Mouse (Mus musculus): ENCODE data around the gene Ifna2. TPM values are rescaled to one million over a fixed set of nuclear protein-coding genes. Genes with fewer than 3 reads are reported as not detected.

Gene Ifna2
- not detected in 4 replicates for total RNA-seq (2023; ENCODE audit: inconsistent age)

GRCm38 (mm10) chr4:88683812-88684211 is at the start of gene Ifna2:
Gene Ifna2 (minus strand): TSS chr4:88683912.

GRCm38 (mm10) chr4:88721791-88722721 is 38.3 kb upstream of the Ifna2 start, which contains the start of the genes Gm26566 and Klhl9:
Gene Gm26566 (plus strand): TSS chr4:88721805.
Gene Klhl9 (minus strand): TSS chr4:88722465.

GRCm38 (mm10) chr4:88691259-88691658 is 7.5 kb upstream of the Ifna2 start, which contains the start of gene Ifnab:
Gene Ifnab (minus strand): TSS chr4:88691359.

GRCm38 (mm10) chr4:88676824-88677223 is 6.9 kb downstream of the Ifna2 start, which contains the start of gene Ifna16:
Gene Ifna16 (minus strand): TSS chr4:88676924.

GRCm38 (mm10) chr4:88644359-88644758 is 39.4 kb downstream of the Ifna2 start, which contains the start of gene Ifna13:
Gene Ifna13 (minus strand): TSS chr4:88644459.

GRCm38 (mm10) chr4:88634311-88634710 is 49.4 kb downstream of the Ifna2 start, which contains the start of gene C87499:
Gene C87499 (minus strand): TSS chr4:88634411.

Other genes with a start within 250 kb of the Ifna2 start
- gene Hacd4, start 245.0 kb downstream of the Ifna2 start, total RNA-seq (2023; ENCODE audit: inconsistent age): 0.15 to 0.54 TPM (median 0.26 TPM) in 4 replicates
- not detected in 4 replicates for gene Ifnb1, start 161.1 kb downstream of the Ifna2 start, total RNA-seq (2023; ENCODE audit: inconsistent age)
- gene Ifna15, start 125.7 kb downstream of the Ifna2 start, total RNA-seq (2023; ENCODE audit: inconsistent age): not detected in 4 replicates
- not detected in 4 replicates for gene Ifna14, start 112.1 kb downstream of the Ifna2 start, total RNA-seq (2023; ENCODE audit: inconsistent age)
- not detected in 4 replicates for gene Ifna9, start 91.5 kb downstream of the Ifna2 start, total RNA-seq (2023; ENCODE audit: inconsistent age)
- gene Ifna12, start 80.5 kb downstream of the Ifna2 start, total RNA-seq (2023; ENCODE audit: inconsistent age): not detected in 4 replicates
- gene C87499, start 49.5 kb downstream of the Ifna2 start, total RNA-seq (2023; ENCODE audit: inconsistent age): not detected in 4 replicates
- gene Ifna13, start 39.5 kb downstream of the Ifna2 start, total RNA-seq (2023; ENCODE audit: inconsistent age): not detected in 4 replicates
- not detected in 4 replicates for gene Ifna16, start 7.0 kb downstream of the Ifna2 start, total RNA-seq (2023; ENCODE audit: inconsistent age)
- gene Ifnab, start 7.4 kb upstream of the Ifna2 start, total RNA-seq (2023; ENCODE audit: inconsistent age): not detected in 4 replicates
- not detected in 4 replicates for gene Gm26566, start 37.9 kb upstream of the Ifna2 start, total RNA-seq (2023; ENCODE audit: inconsistent age)
- 16.1 to 18.8 TPM (median 16.6 TPM) in 4 replicates for gene Klhl9, start 38.6 kb upstream of the Ifna2 start, total RNA-seq (2023; ENCODE audit: inconsistent age)
- gene Gm13271, start 71.0 kb upstream of the Ifna2 start, total RNA-seq (2023; ENCODE audit: inconsistent age): not detected in 4 replicates
- not detected in 4 replicates for gene Gm13283, start 76.2 kb upstream of the Ifna2 start, total RNA-seq (2023; ENCODE audit: inconsistent age)
- not detected in 4 replicates for gene Gm13290, start 89.9 kb upstream of the Ifna2 start, total RNA-seq (2023; ENCODE audit: inconsistent age)
- not detected in 4 replicates for gene Gm13289, start 93.0 kb upstream of the Ifna2 start, total RNA-seq (2023; ENCODE audit: inconsistent age)
- gene Gm13272, start 95.9 kb upstream of the Ifna2 start, total RNA-seq (2023; ENCODE audit: inconsistent age): not detected in 4 replicates
- not detected in 4 replicates for gene Ifnz, start 98.2 kb upstream of the Ifna2 start, total RNA-seq (2023; ENCODE audit: inconsistent age)
- gene Gm13276, start 101.8 kb upstream of the Ifna2 start, total RNA-seq (2023; ENCODE audit: inconsistent age): not detected in 4 replicates
- not detected in 4 replicates for gene Gm13277, start 104.7 kb upstream of the Ifna2 start, total RNA-seq (2023; ENCODE audit: inconsistent age)
- gene Gm13278, start 107.6 kb upstream of the Ifna2 start, total RNA-seq (2023; ENCODE audit: inconsistent age): not detected in 4 replicates
- gene Gm13275, start 110.6 kb upstream of the Ifna2 start, total RNA-seq (2023; ENCODE audit: inconsistent age): not detected in 4 replicates
- gene Gm13279, start 113.5 kb upstream of the Ifna2 start, total RNA-seq (2023; ENCODE audit: inconsistent age): not detected in 4 replicates
- gene Gm13285, start 115.8 kb upstream of the Ifna2 start, total RNA-seq (2023; ENCODE audit: inconsistent age): 0.36 TPM in 1 of 4 replicates, not detected in the others
- not detected in 4 replicates for gene Gm13287, start 119.3 kb upstream of the Ifna2 start, total RNA-seq (2023; ENCODE audit: inconsistent age)
- gene Gm13288, start 121.6 kb upstream of the Ifna2 start, total RNA-seq (2023; ENCODE audit: inconsistent age): not detected in 4 replicates
- not detected in 4 replicates for gene Ifna7, start 132.3 kb upstream of the Ifna2 start, total RNA-seq (2023; ENCODE audit: inconsistent age)
- gene Ifna11, start 136.0 kb upstream of the Ifna2 start, total RNA-seq (2023; ENCODE audit: inconsistent age): not detected in 4 replicates
- not detected in 4 replicates for gene Ifna6, start 143.5 kb upstream of the Ifna2 start, total RNA-seq (2023; ENCODE audit: inconsistent age)
- gene Ifna5, start 151.6 kb upstream of the Ifna2 start, total RNA-seq (2023; ENCODE audit: inconsistent age): not detected in 4 replicates
- gene Ifna4, start 157.9 kb upstream of the Ifna2 start, total RNA-seq (2023; ENCODE audit: inconsistent age): not detected in 4 replicates
- not detected in 4 replicates for gene Ifna1, start 166.2 kb upstream of the Ifna2 start, total RNA-seq (2023; ENCODE audit: inconsistent age)
- not detected in 4 replicates for gene Ifne, start 196.3 kb upstream of the Ifna2 start, total RNA-seq (2023; ENCODE audit: inconsistent age)